Mouse (Mus musculus): Measurements from ENCODE around the gene Tnfrsf25.

DNA sequence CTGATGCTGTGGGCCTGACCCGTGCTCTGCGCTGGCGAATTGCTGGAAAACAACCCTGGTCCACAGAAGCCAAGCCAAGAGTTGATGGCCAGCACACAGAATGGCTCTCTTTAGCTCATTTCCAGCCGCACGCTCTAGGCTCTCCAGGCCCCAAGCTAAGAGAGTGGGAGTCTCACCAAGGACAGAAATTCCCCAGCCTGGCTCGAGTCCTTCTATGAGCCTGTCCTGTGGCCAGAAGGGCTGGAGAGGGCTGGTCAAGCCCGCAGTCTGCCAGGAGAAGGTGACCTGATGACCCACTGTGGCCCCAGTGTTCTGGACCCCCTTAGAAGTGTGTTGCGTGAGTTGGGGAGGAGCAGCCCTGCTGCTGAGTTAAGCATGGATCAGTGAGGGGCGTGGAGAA, 38.5 kb upstream of the Tnfrsf25 start:
- TF ChIP-seq POLR2A (IDR thresholded peaks at IDR 0.05; ENCODE audit: insufficient read length, low read depth) (no peak), MAX (IDR thresholded peaks at IDR 0.05; ENCODE audit: low read depth) (no peak), MYOD1 (IDR thresholded peaks at IDR 0.05; ENCODE audit: control insufficient read depth in 1 of 3, insufficient read length in 2 of 3, low read depth in 2 of 3) (no peak), E2F4 (IDR thresholded peaks at IDR 0.05; ENCODE audit: insufficient read depth) (no peak), TCF12 (IDR thresholded peaks at IDR 0.05; ENCODE audit: insufficient read depth, poor library complexity, severe bottlenecking) (no peak), POLR2AphosphoS2 (IDR thresholded peaks at IDR 0.05; ENCODE audit: insufficient read length, low read depth) (no peak)

Data from myocyte (in vitro differentiated cells).